Mouse (Mus musculus) T-helper 17 cell (primary cell): ENCODE data around the gene Gm20532.

Experiments used
- in situ Hi-C, 2 experiments: fragments of 300-600 bp; cut with MboI, MseI; formaldehyde crosslinking; loops; 1 replicate in 1 of 2; 2 replicates in 1 of 2; pipeline ENCODE4 v1.15.1; 2025; ENCODE audit warnings: high pct_unique_total_duplicates in 2 of 2

Gene Gm20532

GRCm38 (mm10) chr2:26586294-26587043, at the start of gene Gm20532:
TSS of gene Gm20532 (plus strand) at chr2:26586639.
- in situ Hi-C loops, result no loop called here

- in situ Hi-C loops, result no loop called here
These were observed 46.9 kb upstream of the Gm20532 start for GRCm38 (mm10) chr2:26539516-26539915.

- in situ Hi-C loops, result no loop called here
These were observed 45.7 kb upstream of the Gm20532 start for GRCm38 (mm10) chr2:26540721-26541120.

GRCm38 (mm10) chr2:26541258-26541910, 45.1 kb upstream of the Gm20532 start:
- in situ Hi-C loops, result no loop called here

GRCm38 (mm10) chr2:26543155-26543554, 43.3 kb upstream of the Gm20532 start:
- in situ Hi-C loops, result no loop called here

GRCm38 (mm10) chr2:26543768-26544167, 42.7 kb upstream of the Gm20532 start:
- in situ Hi-C loops, result no loop called here

- in situ Hi-C loops, result no loop called here
These were observed 42.2 kb upstream of the Gm20532 start for GRCm38 (mm10) chr2:26544265-26544664.

GRCm38 (mm10) chr2:26547481-26547880, 39.0 kb upstream of the Gm20532 start:
- in situ Hi-C loops, result no loop called here

- in situ Hi-C loops, result no loop called here
These were observed 36.6 kb upstream of the Gm20532 start for GRCm38 (mm10) chr2:26549801-26550200.

- in situ Hi-C loops, result no loop called here
These were observed 36.2 kb upstream of the Gm20532 start for GRCm38 (mm10) chr2:26550205-26550604.

- in situ Hi-C loops, result no loop called here
These were observed 35.7 kb upstream of the Gm20532 start for GRCm38 (mm10) chr2:26550777-26551176.

GRCm38 (mm10) chr2:26551446-26551845, 35.0 kb upstream of the Gm20532 start:
- in situ Hi-C loops, result no loop called here

GRCm38 (mm10) chr2:26552066-26552465, 34.4 kb upstream of the Gm20532 start:
- in situ Hi-C loops, result no loop called here

- in situ Hi-C loops, result no loop called here
These were observed 32.5 kb upstream of the Gm20532 start for GRCm38 (mm10) chr2:26553904-26554303.

GRCm38 (mm10) chr2:26555076-26555475, 31.4 kb upstream of the Gm20532 start:
- in situ Hi-C loops, result no loop called here

GRCm38 (mm10) chr2:26556535-26556993, 29.9 kb upstream of the Gm20532 start:
- in situ Hi-C loops, result no loop called here

GRCm38 (mm10) chr2:26560506-26560905, 25.9 kb upstream of the Gm20532 start:
- in situ Hi-C loops, result loop anchor here (5.0 kb wide), 1 partner anchor 108 kb away; no protein-coding TSS in a partner anchor

GRCm38 (mm10) chr2:26561351-26562016, 25.0 kb upstream of the Gm20532 start:
- in situ Hi-C loops, result loop anchor here (5.0 kb wide), 1 partner anchor 109 kb away; no protein-coding TSS in a partner anchor

GRCm38 (mm10) chr2:26566221-26566620, 20.2 kb upstream of the Gm20532 start:
- in situ Hi-C loops, result no loop called here

GRCm38 (mm10) chr2:26570034-26570433, 16.4 kb upstream of the Gm20532 start:
- in situ Hi-C loops, result no loop called here

GRCm38 (mm10) chr2:26571400-26571799, 15.0 kb upstream of the Gm20532 start:
- in situ Hi-C loops, result no loop called here

GRCm38 (mm10) chr2:26571826-26572225, 14.6 kb upstream of the Gm20532 start:
- in situ Hi-C loops, result no loop called here
